Mouse (Mus musculus) hindbrain, postnatal 0 days (tissue): Measurements from ENCODE around the gene Rps18. TPM values are rescaled to one million over a fixed set of nuclear protein-coding genes. Genes with fewer than 3 reads are reported as not detected.

ENCODE experiments used
- ATAC-seq: fragments of 200-750 bp; cut with Nextera tagmentation; 2 replicates; pipeline ENCODE4 v1.8.0; 2017; ENCODE audit warnings: mild to moderate bottlenecking, moderate TSS enrichment, moderate library complexity
- DNase-seq: peaks from one replicate; pipeline ENCODE4 v3.0.0-alpha.2; 2015; ENCODE audit warnings: low spot score
- H3K27ac ChIP-seq: fragments of 300-500 bp; sonication (generic); 2 replicates; pipeline ENCODE4 v1.5.1; 2014; ENCODE audit warnings: mild to moderate bottlenecking
- H3K27me3 ChIP-seq: fragments of 300-500 bp; sonication (generic); 2 replicates; pipeline ENCODE4 v1.6.1; 2014; ENCODE audit warnings: low read length, mixed read lengths; ENCODE audit not compliant: insufficient read depth
- H3K36me3 ChIP-seq: fragments of 300-500 bp; sonication (generic); 2 replicates; pipeline ENCODE4 v1.6.1; 2014; ENCODE audit warnings: low read length, mixed read lengths; ENCODE audit not compliant: insufficient read depth
- H3K4me1 ChIP-seq: fragments of 300-500 bp; sonication (generic); 2 replicates; pipeline ENCODE4 v1.6.1; 2014; ENCODE audit warnings: antibody characterized with exemption, low read length, mixed read lengths; ENCODE audit not compliant: insufficient read depth
- H3K4me2 ChIP-seq: fragments of 300-500 bp; sonication (generic); 2 replicates; pipeline ENCODE4 v1.6.1; 2014; ENCODE audit warnings: low read depth, mild to moderate bottlenecking, low read length, moderate library complexity, mixed read lengths
- H3K4me3 ChIP-seq: fragments of 300-500 bp; sonication (generic); 2 replicates; pipeline ENCODE4 v1.5.1; 2014; ENCODE audit warnings: low read length
- H3K9ac ChIP-seq: fragments of 300-500 bp; sonication (generic); replicated peaks from 2 replicates; pipeline ENCODE4 v1.6.1; 2014; ENCODE audit warnings: mild to moderate bottlenecking, low read length, moderate library complexity, mixed read lengths
- H3K9me3 ChIP-seq: fragments of 300-500 bp; sonication (generic); 2 replicates; pipeline ENCODE4 v1.6.1; 2016; ENCODE audit warnings: low read length, mixed read lengths
- CTCF ChIP-seq: IDR thresholded peaks from 2 replicates; pipeline ENCODE4 v1.5.1; 2016; ENCODE audit warnings: antibody characterized with exemption, control low read depth, low read depth
- WGBS: fragments of 180-500 bp; shearing (Covaris S2); extraction: QIAGEN DNeasy Blood & Tissue Kit; methylation state at CpG from one replicate; pipeline ENCODE4 v1.1.7; 2014; 5-methylcytosine and 5-hydroxymethylcytosine counted together
- polyA plus RNA-seq: library from polyadenylated mRNA; unstranded; fragments of >200 nt; fragmentation: Nextera tagmentation; extraction: Ambion mirVana; gene quantifications from 2 replicates; pipeline ENCODE4 v1.2.1, GENCODE M21; 2015
- total RNA-seq: library from RNA; depleted of rRNA; stranded (reverse); fragments of >200 nt; gene quantifications from 2 replicates; pipeline ENCODE4 v1.2.3, GENCODE M21; 2014

The Rps18 gene
- total and polyA plus RNA-seq, 2 experiments from 2014 or later, result 918 to 1,309 TPM

DNA sequence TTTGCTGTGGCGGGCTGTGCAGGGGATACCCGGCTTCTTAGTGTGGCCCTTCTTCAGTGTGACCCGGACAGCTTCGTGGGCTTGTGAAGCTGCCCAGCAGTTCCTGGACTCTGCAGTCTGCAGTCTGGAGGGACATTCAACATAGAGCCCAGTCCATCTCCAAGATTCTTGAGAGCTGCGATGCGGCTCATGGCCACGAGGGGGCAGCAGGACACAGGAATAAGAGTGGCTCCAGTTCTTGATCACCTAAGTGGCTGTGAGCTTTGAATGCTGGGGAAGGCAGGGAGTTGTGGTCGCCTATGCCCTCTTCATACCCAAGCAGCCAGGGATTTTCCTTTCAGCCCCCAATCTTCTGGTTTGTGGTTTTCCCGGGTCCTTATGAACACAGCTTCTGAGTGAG lies 12.7 kb upstream of the Rps18 start:
- WGBS, result 4% methylated on average over 9 of the region's 9 CpGs

DNA sequence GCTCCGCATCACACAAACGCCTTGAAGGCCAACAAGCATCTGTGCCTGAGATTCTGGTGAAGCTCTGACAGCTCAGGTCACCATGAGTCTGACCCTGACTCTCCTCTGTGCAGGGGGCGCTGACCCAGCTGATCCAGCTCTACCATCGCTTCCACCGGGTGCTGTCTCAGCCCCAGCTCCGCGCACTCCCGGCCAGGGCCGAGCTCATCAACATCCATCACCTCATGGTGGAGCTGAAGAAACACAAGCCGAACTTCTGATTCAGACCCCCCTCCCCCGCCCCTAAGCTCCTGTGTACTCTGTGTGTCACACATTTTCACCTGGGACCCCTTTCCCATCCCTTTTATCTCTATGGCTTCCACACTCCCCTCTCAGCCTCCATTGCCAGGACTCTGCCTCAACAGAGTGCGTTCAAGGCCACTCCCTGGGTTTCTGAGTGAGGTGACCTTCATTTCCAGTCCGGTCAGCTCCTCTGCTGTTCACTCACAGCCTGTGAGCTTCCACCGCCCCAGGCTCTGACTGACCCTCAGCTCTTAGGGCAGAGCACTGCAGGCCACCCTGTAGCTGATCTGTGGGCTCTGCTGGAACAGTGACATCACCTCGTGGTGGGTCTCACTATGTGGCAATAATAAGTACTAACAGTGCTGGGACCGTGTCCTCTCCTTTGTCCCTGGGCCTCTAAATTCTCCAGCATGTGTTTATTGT lies 10.2 kb upstream of the Rps18 start:
- Histone ChIP-seq H3K9me3 (no peaks in the 10 kb centered on the region), H3K27ac (no peak overlapping the region), H3K9ac (no peak overlapping the region), H3K4me3 (no peak overlapping the region), H3K4me2 (no peak overlapping the region), H3K27me3 (no peaks in the 10 kb centered on the region), H3K4me1 (no peaks in the 10 kb centered on the region), H3K36me3 (peaks cover 39% of the 10 kb centered on the region)
- no peak for TF ChIP-seq CTCF
- ATAC-seq (no peak), DNase-seq (no peak)
- WGBS, result 91% methylated on average over 16 of the region's 16 CpGs

More for the DNA sequence above, 12.7 kb upstream of the Rps18 start:
- no peaks in the 10 kb centered on the region for H3K27me3 ChIP-seq
- no peak overlapping the region for H3K9ac ChIP-seq
- peak; percentile 85 for ATAC-seq
- H3K36me3 ChIP-seq, result peaks cover 20% of the 10 kb centered on the region; the same call in 1 of the 2 replicates
- no peaks in the 10 kb centered on the region for H3K4me1 ChIP-seq
- TF ChIP-seq CTCF, result peak; percentile 95
- no peaks in the 10 kb centered on the region for H3K9me3 ChIP-seq
- no peak overlapping the region for H3K4me2 ChIP-seq
- DNase-seq, result peak; percentile 89
- H3K4me3 ChIP-seq, result no peak overlapping the region
- no peak overlapping the region for H3K27ac ChIP-seq

DNA sequence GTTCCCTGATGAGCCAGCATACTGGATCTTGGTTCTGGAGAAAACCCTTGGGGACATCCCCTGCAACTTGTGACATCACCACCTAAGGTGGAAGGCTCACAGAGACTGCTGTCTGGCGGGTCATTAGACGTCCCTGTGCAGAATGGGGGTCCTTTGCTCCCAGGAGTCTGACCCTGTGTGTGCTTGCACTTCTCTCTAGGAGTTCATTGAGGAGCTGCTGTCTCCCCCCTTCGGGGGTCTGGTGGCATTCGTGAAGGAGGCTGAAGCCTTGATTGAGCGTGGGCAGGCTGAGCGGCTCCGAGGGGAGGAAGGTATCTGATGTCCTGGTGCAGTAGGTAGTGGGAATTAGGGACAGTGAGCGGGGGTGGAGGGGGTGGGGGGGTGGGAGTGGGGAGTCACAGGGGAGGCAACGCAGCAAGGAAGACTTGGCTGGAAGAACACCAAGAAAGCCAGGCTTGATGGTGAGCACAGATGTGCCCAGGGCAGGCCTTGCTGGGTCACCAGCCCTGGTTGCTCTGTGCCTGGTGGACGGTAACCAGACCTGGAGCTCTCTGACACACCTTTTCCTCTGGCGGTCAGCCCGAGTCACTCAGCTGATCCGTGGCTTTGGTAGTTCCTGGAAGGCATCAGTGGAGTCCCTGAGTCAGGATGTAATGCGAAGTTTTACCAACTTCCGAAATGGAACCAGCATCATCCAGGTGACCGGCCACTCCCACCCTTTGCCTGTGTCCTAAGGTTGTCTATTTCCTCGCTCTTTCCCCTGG lies 9.5 kb upstream of the Rps18 start:
- Histone ChIP-seq H3K9ac (no peak overlapping the region), H3K27ac (no peak overlapping the region), H3K4me3 (no peak overlapping the region), H3K4me1 (no peaks in the 10 kb centered on the region), H3K9me3 (no peaks in the 10 kb centered on the region), H3K36me3 (peaks cover 40% of the 10 kb centered on the region), H3K27me3 (no peaks in the 10 kb centered on the region), H3K4me2 (no peak overlapping the region)
- DNase-seq (no peak), ATAC-seq (no peak)
- 92% methylated on average over 17 of the region's 17 CpGs for WGBS
- TF ChIP-seq CTCF, result no peak

DNA sequence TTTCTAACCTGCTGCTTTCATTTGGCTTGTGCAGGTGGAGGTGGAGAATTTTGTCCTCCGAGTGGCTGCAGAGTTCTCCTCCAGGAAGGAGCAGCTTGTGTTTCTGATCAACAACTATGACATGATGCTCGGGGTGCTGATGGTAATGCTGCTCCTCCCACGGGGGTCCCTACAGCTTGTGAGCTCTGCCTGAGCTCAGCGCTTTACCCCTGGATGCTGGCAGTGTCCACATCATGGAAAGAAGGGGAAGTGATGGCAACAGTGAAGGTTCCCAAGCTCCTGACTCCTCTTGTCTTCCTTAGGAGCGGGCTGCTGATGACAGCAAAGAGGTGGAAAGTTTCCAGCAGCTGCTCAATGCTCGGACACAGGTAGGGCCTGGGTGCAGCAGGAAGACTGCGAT lies 7.1 kb upstream of the Rps18 start:
- DNase-seq, result no peak
- 94% methylated on average over 7 of the region's 7 CpGs for WGBS
- peaks cover 61% of the 10 kb centered on the region for H3K36me3 ChIP-seq
- ATAC-seq, result no peak
- TF ChIP-seq CTCF, result no peak
- H3K27me3 ChIP-seq, result no peaks in the 10 kb centered on the region
- no peak overlapping the region for H3K9ac ChIP-seq
- no peaks in the 10 kb centered on the region for H3K4me1 ChIP-seq
- no peak overlapping the region for H3K4me3 ChIP-seq
- no peak overlapping the region for H3K4me2 ChIP-seq
- no peak overlapping the region for H3K27ac ChIP-seq
- no peaks in the 10 kb centered on the region for H3K9me3 ChIP-seq

DNA sequence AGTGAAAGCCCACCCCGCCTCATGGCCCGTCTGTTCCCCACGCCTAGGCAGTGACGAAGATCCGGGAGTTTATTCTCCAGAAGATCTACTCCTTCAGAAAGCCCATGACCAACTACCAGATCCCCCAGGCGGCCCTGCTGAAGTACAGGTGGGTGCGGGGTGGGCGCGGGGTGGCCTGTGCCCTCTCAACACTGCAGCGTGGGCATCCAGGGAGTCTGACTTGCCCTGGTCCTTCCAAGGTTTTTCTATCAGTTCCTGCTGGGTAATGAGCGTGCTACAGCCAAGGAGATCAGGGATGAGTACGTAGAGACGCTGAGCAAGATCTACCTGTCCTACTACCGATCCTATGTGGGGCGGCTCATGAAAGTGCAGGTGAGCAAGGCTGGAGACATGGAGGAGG lies 4.1 kb upstream of the Rps18 start:
- Histone ChIP-seq H3K36me3 (peaks cover 44% of the 10 kb centered on the region), H3K4me3 (no peak overlapping the region), H3K4me2 (no peak overlapping the region), H3K27ac (no peak overlapping the region), H3K9me3 (no peaks in the 10 kb centered on the region), H3K4me1 (peaks cover 5% of the 10 kb centered on the region), H3K9ac (no peak overlapping the region), H3K27me3 (no peaks in the 10 kb centered on the region)
- ATAC-seq, result no peak
- DNase-seq, result no peak
- 93% methylated on average over 15 of the region's 15 CpGs for WGBS
- TF ChIP-seq CTCF, result no peak

DNA sequence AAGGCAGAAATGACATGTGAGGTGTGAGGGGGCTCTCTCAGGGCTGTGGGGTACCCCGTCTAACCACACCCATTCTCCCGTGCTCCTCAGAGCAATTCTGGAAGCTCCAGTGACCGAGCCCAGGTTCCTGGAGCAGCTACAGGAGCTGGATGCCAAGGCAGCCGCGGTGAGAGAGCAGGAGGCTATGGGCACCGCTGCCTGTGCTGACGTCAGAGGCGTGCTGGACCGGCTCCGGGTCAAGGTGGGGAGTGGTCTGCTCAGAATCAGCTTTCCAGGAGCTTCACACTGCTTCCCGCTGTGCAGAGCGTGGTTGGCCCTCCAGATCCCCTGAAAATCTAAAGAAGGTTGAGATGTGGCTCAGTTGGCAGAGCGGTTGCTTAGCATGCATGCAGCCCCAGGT lies 3.3 kb upstream of the Rps18 start:
- H3K36me3 ChIP-seq, result peaks cover 43% of the 10 kb centered on the region
- no peak overlapping the region for H3K4me3 ChIP-seq
- ATAC-seq (no peak), DNase-seq (no peak)
- 96% methylated on average over 13 of the region's 13 CpGs for WGBS
- no peak overlapping the region for H3K4me2 ChIP-seq
- TF ChIP-seq CTCF, result no peak
- no peak overlapping the region for H3K27ac ChIP-seq
- no peak overlapping the region for H3K9ac ChIP-seq
- no peaks in the 10 kb centered on the region for H3K9me3 ChIP-seq
- H3K4me1 ChIP-seq, result peaks cover 9% of the 10 kb centered on the region
- no peaks in the 10 kb centered on the region for H3K27me3 ChIP-seq

DNA sequence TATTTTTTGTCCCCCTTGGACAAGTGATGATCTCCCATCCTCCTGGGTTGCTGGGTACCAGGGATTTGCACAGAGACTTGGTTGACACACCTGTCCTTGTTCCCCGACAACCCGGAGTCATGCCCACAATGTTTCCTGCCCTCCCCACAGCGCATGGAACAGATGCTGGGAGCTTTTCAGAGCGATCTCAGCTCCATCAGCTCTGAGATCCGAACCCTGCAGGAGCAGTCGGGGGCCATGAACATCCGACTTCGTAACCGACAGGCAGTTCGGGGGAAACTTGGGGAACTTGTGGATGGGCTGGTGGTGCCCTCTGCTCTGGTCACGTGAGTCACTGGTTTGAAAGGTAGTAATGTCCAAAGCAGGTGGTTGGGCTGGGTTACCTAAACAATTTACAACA lies 2.6 kb upstream of the Rps18 start:
- H3K36me3 ChIP-seq, result peaks cover 42% of the 10 kb centered on the region
- TF ChIP-seq CTCF, result no peak
- no peak overlapping the region for H3K9ac ChIP-seq

More for the DNA sequence above, 2.6 kb upstream of the Rps18 start:
- WGBS, result 94% methylated on average over 11 of the region's 11 CpGs
- DNase-seq (no peak), ATAC-seq (no peak)
- H3K4me2 ChIP-seq, result no peak overlapping the region
- no peaks in the 10 kb centered on the region for H3K9me3 ChIP-seq
- H3K4me3 ChIP-seq, result no peak overlapping the region
- peaks cover 11% of the 10 kb centered on the region for H3K4me1 ChIP-seq
- H3K27ac ChIP-seq, result no peak overlapping the region
- H3K27me3 ChIP-seq, result no peaks in the 10 kb centered on the region
